Mouse (Mus musculus) embryonic facial prominence, embryonic 10.5 days (tissue): ENCODE measurements at regions not wholly inside any gene's neighbourhood (a gene's known extent, or its start where the extent isn't known, plus 50 kb on each side); places are given as distances from the start of the nearest gene placed in this dataset.
"Not testable (repeated sequence)": the region's sequence is repeated elsewhere in the genome, so short reads cannot be mapped to it uniquely, and the experiment has no call there.

Source experiments
- DNase-seq: peaks from one replicate; pipeline ENCODE4 v3.0.0-alpha.2; 2017; ENCODE audit warnings: low spot score
- H3K27ac ChIP-seq: fragments of 300-500 bp; sonication (generic); replicated peaks from 2 replicates; pipeline ENCODE4 v1.5.1; 2016; ENCODE audit warnings: mild to moderate bottlenecking
- H3K27me3 ChIP-seq: fragments of 300-500 bp; sonication (generic); replicated peaks from 2 replicates; pipeline ENCODE4 v1.6.1; 2016; ENCODE audit warnings: low read depth, mild to moderate bottlenecking; ENCODE audit not compliant: poor library complexity, severe bottlenecking
- H3K36me3 ChIP-seq: fragments of 300-500 bp; sonication (generic); replicated peaks from 2 replicates; pipeline ENCODE4 v1.6.1; 2016; ENCODE audit warnings: mild to moderate bottlenecking, moderate library complexity
- H3K4me1 ChIP-seq: fragments of 300-500 bp; sonication (generic); 2 replicates; pipeline ENCODE4 v1.6.1; 2016
- H3K4me3 ChIP-seq: fragments of 300-500 bp; sonication (generic); 2 replicates; pipeline ENCODE4 v1.5.1; 2016; ENCODE audit warnings: mild to moderate bottlenecking, moderate library complexity
- H3K9me3 ChIP-seq: fragments of 300-500 bp; sonication (generic); 2 replicates; pipeline ENCODE4 v1.6.1; 2016; ENCODE audit warnings: mild to moderate bottlenecking
- WGBS: fragments of 180-500 bp; shearing (Covaris S2); methylation state at CpG from one replicate; pipeline ENCODE4 v1.1.7; 2016; 5-methylcytosine and 5-hydroxymethylcytosine counted together

GRCm38 (mm10) chr2:55315627-55316026 is 120.1 kb upstream of the Kcnj3 start:
- H3K36me3 ChIP-seq: no peaks in the 10 kb centered on the region
- no peak for DNase-seq
- H3K27ac ChIP-seq: no peak overlapping the region
- 88% methylated on average over 3 of the region's 3 CpGs for WGBS
- no peaks in the 10 kb centered on the region for H3K4me1 ChIP-seq
- H3K4me3 ChIP-seq: no peak overlapping the region
- H3K9me3 ChIP-seq: no peaks in the 10 kb centered on the region
- H3K27me3 ChIP-seq: no peaks in the 10 kb centered on the region

GRCm38 (mm10) chr2:55354061-55354460 is 81.7 kb upstream of the Kcnj3 start:
- H3K36me3 ChIP-seq, H3K4me3 ChIP-seq, DNase-seq, H3K27me3 ChIP-seq, H3K9me3 ChIP-seq, H3K27ac ChIP-seq, H3K4me1 ChIP-seq: not testable (repeated sequence)
- 84% methylated on average over 5 of the region's 5 CpGs for WGBS
